Mouse (Mus musculus) heart, embryonic 16.5 days (tissue): Measurements from ENCODE around the gene Pnp. TPM values are rescaled to one million over a fixed set of nuclear protein-coding genes. Genes with fewer than 3 reads are reported as not detected.
"Not testable (repeated sequence)": the region's sequence is repeated elsewhere in the genome, so short reads cannot be mapped to it uniquely, and the experiment has no call there.

Experiments
- ATAC-seq: fragments of 200-750 bp; cut with Nextera tagmentation; replicated peaks from 2 replicates; pipeline ENCODE4 v1.8.0; 2017; ENCODE audit warnings: moderate number of reproducible peaks; ENCODE audit not compliant: insufficient read depth, low FRiP score; ENCODE audit errors: extremely low read depth
- H3K27ac ChIP-seq: fragments of 300-500 bp; sonication (generic); 2 replicates; pipeline ENCODE4 v1.5.1; 2014; ENCODE audit warnings: mild to moderate bottlenecking, low read length, control low read depth, moderate library complexity
- H3K27me3 ChIP-seq: fragments of 300-500 bp; sonication (generic); 2 replicates; pipeline ENCODE4 v1.6.1; 2014; ENCODE audit warnings: low read length, mixed read lengths; ENCODE audit not compliant: control insufficient read depth, insufficient read depth
- H3K36me3 ChIP-seq: fragments of 300-500 bp; sonication (generic); 2 replicates; pipeline ENCODE4 v1.6.1; 2014; ENCODE audit not compliant: control insufficient read depth, insufficient read depth
- H3K4me1 ChIP-seq: fragments of 300-500 bp; sonication (generic); 2 replicates; pipeline ENCODE4 v1.6.1; 2014; ENCODE audit warnings: low read length, mixed read lengths; ENCODE audit not compliant: control insufficient read depth, insufficient read depth
- H3K4me2 ChIP-seq: fragments of 300-500 bp; sonication (generic); 2 replicates; pipeline ENCODE4 v1.6.1; 2014; ENCODE audit warnings: low read depth, mild to moderate bottlenecking, control low read depth, low read length
- H3K4me3 ChIP-seq: fragments of 300-500 bp; sonication (generic); 2 replicates; pipeline ENCODE4 v1.5.1; 2014; ENCODE audit warnings: mild to moderate bottlenecking, control low read depth, low read length
- H3K9ac ChIP-seq: fragments of 300-500 bp; sonication (generic); 2 replicates; pipeline ENCODE4 v1.6.1; 2014; ENCODE audit warnings: low read length, control low read depth
- H3K9me3 ChIP-seq: fragments of 300-500 bp; sonication (generic); replicated peaks from 2 replicates; pipeline ENCODE4 v1.6.1; 2016; ENCODE audit warnings: low read length; ENCODE audit not compliant: control insufficient read depth
- WGBS: fragments of 180-500 bp; shearing (Covaris S2); extraction: QIAGEN DNeasy Blood & Tissue Kit; methylation state at CpG from one replicate; pipeline ENCODE4 v1.1.7; 2014; 5-methylcytosine and 5-hydroxymethylcytosine counted together
- polyA plus RNA-seq: library from polyadenylated mRNA; unstranded; fragments of >200 nt; fragmentation: Nextera tagmentation; extraction: Ambion mirVana; gene quantifications from 2 replicates; pipeline ENCODE4 v1.2.1, GENCODE M21; 2015

Gene Pnp
- polyA plus RNA-seq, 1 experiment from 2014 or later: 36.9 TPM

- WGBS: 88% methylated on average over 2 of the region's 2 CpGs
- not testable (repeated sequence) for ATAC-seq, H3K27ac ChIP-seq, H3K36me3 ChIP-seq, H3K4me1 ChIP-seq, H3K4me3 ChIP-seq, H3K27me3 ChIP-seq, H3K4me2 ChIP-seq, H3K9me3 ChIP-seq, H3K9ac ChIP-seq
Measured at GRCm38 (mm10) chr14:50897992-50898391, 32.9 kb upstream of the Pnp start.

GRCm38 (mm10) chr14:50903973-50904827 lies 26.7 kb upstream of the Pnp start:
- Histone ChIP-seq H3K27me3 (no peaks in the 10 kb centered on the region), H3K27ac (no peak overlapping the region; the same call in 1 of the 2 replicates), H3K4me3 (peak overlapping the region; percentile 57), H3K4me1 (peaks cover 3% of the 10 kb centered on the region; the same call in 1 of the 2 replicates), H3K9ac (peak overlapping the region; percentile 68), H3K4me2 (peak overlapping the region; percentile 85), H3K36me3 (no peaks in the 10 kb centered on the region), H3K9me3 (no peaks in the 10 kb centered on the region)
- whole genome bisulfite sequencing: 6% methylated on average over 26 of the region's 26 CpGs
- peak; percentile 71 for ATAC-seq

- no peak overlapping the region for H3K4me3 ChIP-seq
- no peaks in the 10 kb centered on the region for H3K9me3 ChIP-seq
- no peaks in the 10 kb centered on the region for H3K27me3 ChIP-seq
- H3K4me2 ChIP-seq: no peak overlapping the region
- no peak overlapping the region for H3K9ac ChIP-seq
- ATAC-seq: no peak
- 83% methylated on average over 4 of the region's 4 CpGs for WGBS
- no peaks in the 10 kb centered on the region for H3K36me3 ChIP-seq
- H3K4me1 ChIP-seq: peaks cover 3% of the 10 kb centered on the region; the same call in 1 of the 2 replicates
- H3K27ac ChIP-seq: no peak overlapping the region
Measured at GRCm38 (mm10) chr14:50904828-50905129, 26.1 kb upstream of the Pnp start.

- not testable (repeated sequence) for H3K27ac ChIP-seq, H3K9ac ChIP-seq, ATAC-seq, H3K4me2 ChIP-seq, H3K4me1 ChIP-seq, H3K27me3 ChIP-seq, H3K9me3 ChIP-seq, H3K4me3 ChIP-seq, H3K36me3 ChIP-seq
Measured at GRCm38 (mm10) chr14:50905327-50905726, 25.6 kb upstream of the Pnp start.

- peaks cover 3% of the 10 kb centered on the region for H3K36me3 ChIP-seq
- no peak overlapping the region for H3K4me2 ChIP-seq
- H3K9ac ChIP-seq: no peak overlapping the region
- H3K4me3 ChIP-seq: no peak overlapping the region
- no peaks in the 10 kb centered on the region for H3K9me3 ChIP-seq
- 74% methylated on average over 4 of the region's 4 CpGs for WGBS
- ATAC-seq: no peak
- H3K27ac ChIP-seq: no peak overlapping the region
- H3K4me1 ChIP-seq: peaks cover 3% of the 10 kb centered on the region; the same call in 1 of the 2 replicates
- no peaks in the 10 kb centered on the region for H3K27me3 ChIP-seq
Measured at GRCm38 (mm10) chr14:50908126-50908525, 22.8 kb upstream of the Pnp start.

- no peak overlapping the region for H3K27ac ChIP-seq
- no peaks in the 10 kb centered on the region; the same call in 1 of the 2 replicates for H3K4me1 ChIP-seq
- no peak for ATAC-seq
- no peaks in the 10 kb centered on the region for H3K27me3 ChIP-seq
- no peak overlapping the region for H3K9ac ChIP-seq
- 59% methylated on average over 3 of the region's 3 CpGs for WGBS
- H3K4me2 ChIP-seq: no peak overlapping the region
- H3K36me3 ChIP-seq: peaks cover 22% of the 10 kb centered on the region
- no peak overlapping the region for H3K4me3 ChIP-seq
- H3K9me3 ChIP-seq: no peaks in the 10 kb centered on the region
Measured at GRCm38 (mm10) chr14:50911356-50911755, 19.5 kb upstream of the Pnp start.

GRCm38 (mm10) chr14:50923437-50923836 lies 7.4 kb upstream of the Pnp start:
- H3K9me3 ChIP-seq, H3K27me3 ChIP-seq, ATAC-seq: not testable (repeated sequence)
- H3K27ac ChIP-seq: peak overlapping the region; percentile 94; the same call in 1 of the 2 replicates
- 67% methylated on average over 1 of the region's 1 CpGs for WGBS
- H3K4me1 ChIP-seq: peaks cover 15% of the 10 kb centered on the region
- peak overlapping the region; percentile 89 for H3K9ac ChIP-seq
- peak overlapping the region; percentile 95 for H3K4me2 ChIP-seq
- peak overlapping the region; percentile 97 for H3K4me3 ChIP-seq
- H3K36me3 ChIP-seq: peaks cover 23% of the 10 kb centered on the region

GRCm38 (mm10) chr14:50924281-50925064 lies 6.4 kb upstream of the Pnp start, which contains the start of the genes Osgep and Apex1:
Gene Osgep, minus strand, starts transcription at chr14:50924893.
Gene Apex1, plus strand, starts transcription at chr14:50924968.
- no peaks in the 10 kb centered on the region for H3K9me3 ChIP-seq
- WGBS: under 1% methylated on average over 57 of the region's 57 CpGs
- H3K4me1 ChIP-seq: peaks cover 15% of the 10 kb centered on the region
- peak within 1 kb of the TSS; percentile 95 for H3K4me2 ChIP-seq
- peak within 1 kb of the TSS; percentile 97 for H3K4me3 ChIP-seq
- H3K27me3 ChIP-seq: no peaks in the 10 kb centered on the region
- H3K36me3 ChIP-seq: peaks cover 28% of the 10 kb centered on the region
- peak within 1 kb of the TSS; percentile 94 for H3K27ac ChIP-seq
- peak within 1 kb of the TSS; percentile 89 for H3K9ac ChIP-seq
- peak; percentile 96 for ATAC-seq
